Comparison of ENCODE assay signal across 14 mouse cellular contexts in the genomic region with DNA sequence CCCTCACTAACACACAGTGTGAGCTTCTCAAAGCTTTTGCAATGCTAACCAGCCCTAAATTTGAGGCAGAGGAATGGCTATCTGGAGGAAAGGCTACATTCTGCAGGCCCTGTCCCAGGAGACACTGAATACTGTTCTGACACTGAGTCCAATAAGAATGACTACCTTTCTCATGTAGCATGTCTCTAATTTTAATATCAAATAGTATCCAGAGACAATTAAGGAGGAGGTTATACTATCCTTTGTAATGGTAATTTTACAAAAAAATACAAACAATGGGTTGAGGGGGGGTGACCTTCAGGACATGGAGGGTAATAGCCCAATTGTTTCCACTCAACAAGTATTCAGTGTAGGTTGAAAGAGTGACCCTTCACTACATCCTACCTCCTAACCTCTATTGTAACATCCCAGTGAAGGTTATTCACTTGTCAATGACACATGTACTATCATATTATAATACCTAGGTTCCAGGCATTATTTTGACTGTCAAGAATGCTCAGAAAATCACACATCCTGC.
A peak's percentile ranks its signal among the peaks of the same experiment; 100 is the strongest.
DNase-seq lines count a peak whose midpoint lies in the region.
"Had no signal": no experiment of that assay in that cellular context is flagged by ENCODE, and none has a peak within 500 bp of the region (broad histone marks: within the 10 kb centered on the region; RNA-seq: fewer than 3 reads in every experiment).

No protein-coding gene starts in this region.

- DNase-seq in ES-CJ7 (ENCODE audit: low read depth, low spot score) (peak; percentile 78), R1 (ENCODE audit: low read depth, low spot score) (peak; percentile 69)
- no peak for DNase-seq in gastrocnemius, adult 18-20 months (ENCODE audit: low spot score)
- no peak for DNase-seq in lung, postnatal 25 days (ENCODE audit: low spot score)
- no peak for DNase-seq in layer of hippocampus, adult 9-10 months (ENCODE audit: low spot score)
- DNase-seq: adrenal gland, adult 8-10 months; adrenal gland, postnatal 14 days; adrenal gland, postnatal 36 days; cerebellum, adult 11-12 months; cerebellum, adult 2 months; cerebellum, adult 9-10 months; cerebellum, postnatal 10 days; cerebellum, postnatal 25 days; forebrain, postnatal 0 days had no signal

Comparison
In these comparisons a context has a peak if more than half of its experiments do, and no peak if none do; other contexts are left out.
1. DNase-seq: peak in ES-CJ7 (single experiment) and R1 (single experiment); none in gastrocnemius, adult 18-20 months (single experiment), lung, postnatal 25 days (single experiment) and layer of hippocampus, adult 9-10 months (single experiment).